Mouse (Mus musculus) left cerebral cortex, adult 18-20 months (tissue): ENCODE data around the gene Etv3. TPM values are rescaled to one million over a fixed set of nuclear protein-coding genes. Genes with fewer than 3 reads are reported as not detected.
"Not testable (repeated sequence)": the region's sequence is repeated elsewhere in the genome, so short reads cannot be mapped to it uniquely, and the experiment has no call there.

Source experiments
- DNase-seq, 2 experiments: peaks; one replicate each; pipeline ENCODE4 v3.0.0; 2021 to 2022; ENCODE audit warnings: low spot score in 2 of 2, mixed read lengths in 1 of 2
- long read RNA-seq, 2 experiments: library from polyadenylated mRNA; stranded (forward); transcript quantifications; one replicate each; pipeline ENCODE4 v2.0.0; 2021
- total RNA-seq, 2 experiments: library from RNA; stranded (reverse); gene quantifications; 2 replicates each; pipeline ENCODE4 v1.2.3; 2021

Etv3 gene
- total RNA-seq, result 10 to 100 TPM; 28.0 to 28.1 TPM
- long read RNA-seq, experiment 1, full-length matches to known transcripts, result 10 of 23 reads
- long read RNA-seq, experiment 1, partial matches to known transcripts, result 12 of 23 reads
- long read RNA-seq, experiment 1, other reads (novel, unspliced or antisense), result 1 of 23 reads
- long read RNA-seq, experiment 2, full-length matches to known transcripts, result 5 of 13 reads
- long read RNA-seq, experiment 2, partial matches to known transcripts, result 8 of 13 reads
- long read RNA-seq, experiment 2, other reads (novel, unspliced or antisense), result 0 of 13 reads

GRCm38 (mm10) chr3:87525043-87525836 lies at the start of gene Etv3:
Gene Etv3, plus strand, starts transcription at chr3:87525407.
- peak; percentile 89 to 92 for DNase-seq

- not testable (repeated sequence) for DNase-seq
These were observed 47.3 kb upstream of the Etv3 start for GRCm38 (mm10) chr3:87477948-87478347.

- not testable (repeated sequence) for DNase-seq
These were observed 46.6 kb upstream of the Etv3 start for GRCm38 (mm10) chr3:87478596-87478995.

- not testable (repeated sequence) for DNase-seq
These were observed 46.0 kb upstream of the Etv3 start for GRCm38 (mm10) chr3:87479230-87479629.

- no peak for DNase-seq
These were observed 37.8 kb upstream of the Etv3 start for GRCm38 (mm10) chr3:87487392-87487791.

- no peak for DNase-seq
These were observed 37.3 kb upstream of the Etv3 start for GRCm38 (mm10) chr3:87487911-87488310.

- no peak for DNase-seq
These were observed 26.9 kb upstream of the Etv3 start for GRCm38 (mm10) chr3:87498266-87498665.

- DNase-seq, result peak; percentile 74 to 79
These were observed 26.1 kb upstream of the Etv3 start for GRCm38 (mm10) chr3:87499072-87499471.

GRCm38 (mm10) chr3:87500088-87501055 lies 24.8 kb upstream of the Etv3 start:
- DNase-seq, result no peak

GRCm38 (mm10) chr3:87501151-87501550 lies 24.1 kb upstream of the Etv3 start:
- no peak for DNase-seq

- no peak for DNase-seq
These were observed 22.4 kb upstream of the Etv3 start for GRCm38 (mm10) chr3:87502771-87503170.

GRCm38 (mm10) chr3:87504330-87504729 lies 20.9 kb upstream of the Etv3 start:
- peak; percentile 25 to 40 for DNase-seq

GRCm38 (mm10) chr3:87504749-87505425 lies 20.3 kb upstream of the Etv3 start:
- DNase-seq, result no peak

GRCm38 (mm10) chr3:87506456-87507416 lies 18.5 kb upstream of the Etv3 start:
- no peak for DNase-seq

- peak; percentile 85 to 94 for DNase-seq
These were observed 16.9 kb upstream of the Etv3 start for GRCm38 (mm10) chr3:87508205-87508901.

- DNase-seq, result no peak
These were observed 16.1 kb upstream of the Etv3 start for GRCm38 (mm10) chr3:87509061-87509460.

- DNase-seq, result no peak
These were observed 14.4 kb upstream of the Etv3 start for GRCm38 (mm10) chr3:87510832-87511231.

- DNase-seq, result no peak
These were observed 13.0 kb upstream of the Etv3 start for GRCm38 (mm10) chr3:87511971-87512765.
